Mouse (Mus musculus): ENCODE measurements around the gene Kcnn4.
A peak's percentile ranks its signal among the peaks of the same experiment; 100 is the strongest.

Gene Kcnn4

GRCm38 (mm10) chr7:24423956-24424732, 54.1 kb downstream of the Kcnn4 start:
- no peak for DNase-seq (ENCODE audit: low spot score in 2 of 2)

GRCm38 (mm10) chr7:24425919-24426318, 55.9 kb downstream of the Kcnn4 start:
- DNase-seq (ENCODE audit: low spot score in 2 of 2): no peak

DNA sequence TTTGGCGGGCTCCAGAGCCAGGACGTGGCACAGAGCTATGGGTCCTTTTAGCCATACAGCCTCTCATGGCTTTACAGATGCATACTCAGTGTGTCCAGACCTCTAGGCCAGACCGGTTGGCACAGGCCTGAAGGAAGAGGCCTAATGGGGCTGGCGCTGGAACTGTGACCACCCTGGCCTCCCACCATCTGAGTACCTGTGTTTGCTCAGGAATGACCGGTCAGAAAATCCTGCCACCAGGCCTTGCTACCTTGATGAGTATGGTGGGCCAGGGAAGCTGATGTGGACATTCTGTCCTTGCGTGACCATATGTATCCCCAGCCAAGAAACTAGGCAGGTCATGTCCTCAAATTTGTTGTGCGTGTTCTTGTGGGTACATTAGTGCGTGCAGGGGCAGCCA, 57.1 kb downstream of the Kcnn4 start:
- no peak for DNase-seq (ENCODE audit: low spot score in 2 of 2)

GRCm38 (mm10) chr7:24428725-24429124, 58.7 kb downstream of the Kcnn4 start:
- DNase-seq (ENCODE audit: low spot score in 2 of 2): no peak

- DNase-seq (ENCODE audit: low spot score in 2 of 2): peak; percentile 82 to 86
These were observed 59.5 kb downstream of the Kcnn4 start for GRCm38 (mm10) chr7:24429413-24430112.

- DNase-seq (ENCODE audit: low spot score in 2 of 2): no peak
These were observed 60.7 kb downstream of the Kcnn4 start for GRCm38 (mm10) chr7:24430551-24431345.

GRCm38 (mm10) chr7:24431713-24432112, 61.6 kb downstream of the Kcnn4 start:
- no peak for DNase-seq (ENCODE audit: low spot score in 2 of 2)

GRCm38 (mm10) chr7:24435305-24435704, 65.2 kb downstream of the Kcnn4 start:
- no peak for DNase-seq (ENCODE audit: low spot score in 2 of 2)

All from right cerebral cortex, postnatal 36 days (tissue).